Mouse (Mus musculus) hematopoietic stem cell, adult 5-6 weeks (primary cell): ENCODE results near the gene Mavs. TPM values are rescaled to one million over a fixed set of nuclear protein-coding genes. Genes with fewer than 3 reads are reported as not detected.

Experiments used
- total RNA-seq: library from RNA; stranded (forward); fragments of 172-1452, 232-1000 nt; gene quantifications from 2 replicates; pipeline ENCODE4 v1.2.3, GENCODE M21; 2017

The Mavs gene
- total RNA-seq, 1 experiment from 2014 or later: 15.9 TPM

Other genes starting within 250 kb of the Mavs start
- 5.2 TPM in 1 of 2 replicates, not detected in the other for gene Gfra4, start 191.0 kb upstream of the Mavs start, total RNA-seq
- gene Adam33, start 170.2 kb upstream of the Mavs start, total RNA-seq: not detected in 2 replicates
- gene Siglec1, start 147.3 kb upstream of the Mavs start, total RNA-seq: 0.19 TPM in 1 of 2 replicates, not detected in the other
- gene Hspa12b, start 106.8 kb upstream of the Mavs start, total RNA-seq: 3.3 and 5.7 TPM in 2 replicates
- gene Gm11037, start 100.6 kb upstream of the Mavs start, total RNA-seq: not detected in 2 replicates
- 13.5 and 25.8 TPM in 2 replicates for gene 1700037H04Rik, start 74.0 kb upstream of the Mavs start, total RNA-seq
- 15.4 and 17.4 TPM in 2 replicates for gene Cenpb, start 54.0 kb upstream of the Mavs start, total RNA-seq
- 14.8 and 23.1 TPM in 2 replicates for gene Cdc25b, start 47.1 kb upstream of the Mavs start, total RNA-seq
- 1.8 and 4.7 TPM in 2 replicates for gene Spef1, start 46.8 kb upstream of the Mavs start, total RNA-seq
- gene Ap5s1, start 27.0 kb upstream of the Mavs start, total RNA-seq: 5.0 and 8.6 TPM in 2 replicates
- 76.2 and 88.0 TPM in 2 replicates for gene Pank2, start 28.4 kb downstream of the Mavs start, total RNA-seq
- 7.1 and 11.0 TPM in 2 replicates for gene Rnf24, start 118.8 kb downstream of the Mavs start, total RNA-seq